Mouse (Mus musculus): ENCODE data around the gene Neurl4. TPM values are rescaled to one million over a fixed set of nuclear protein-coding genes. Genes with fewer than 3 reads are reported as not detected.

Neurl4 gene
- total RNA-seq, 2 experiments from 2014 or later = 3.5 to 9.3 TPM

DNA sequence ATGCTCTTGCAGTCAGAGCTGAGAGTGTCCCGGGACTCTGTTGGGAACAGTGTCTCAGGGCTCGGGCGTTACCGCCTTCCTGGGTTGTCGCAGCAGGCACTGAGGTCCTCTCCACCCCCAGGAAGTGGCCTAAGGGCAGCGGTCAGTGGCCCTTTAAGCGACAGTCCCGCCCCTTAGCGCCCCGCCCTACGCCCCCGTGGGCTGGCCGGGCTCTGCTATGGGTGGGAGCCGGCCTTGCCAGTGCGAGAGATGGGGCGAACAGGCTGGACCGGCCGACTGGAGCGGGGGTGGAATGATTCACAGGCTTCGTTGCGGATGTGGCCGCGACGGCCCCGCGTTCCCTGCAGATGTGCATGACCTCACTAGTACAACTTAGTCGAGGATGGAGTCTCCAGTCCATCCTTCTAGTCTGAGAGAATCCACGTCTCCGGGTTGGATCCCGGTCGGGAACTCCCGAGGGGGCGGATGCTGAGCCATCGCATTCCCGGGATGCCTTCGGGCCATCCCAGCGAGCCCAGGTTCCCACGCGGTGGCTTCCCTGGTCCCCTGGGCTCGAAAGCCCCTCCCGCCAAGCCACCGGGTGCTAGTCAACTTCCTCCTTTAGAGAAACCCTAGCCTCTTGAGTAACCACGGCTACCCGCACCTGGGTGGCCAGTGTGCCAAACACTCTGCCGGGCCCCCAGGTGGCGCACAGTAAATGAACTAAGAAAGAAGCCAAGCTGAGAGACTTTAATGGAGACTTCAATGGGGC is 19.8 kb upstream of the Neurl4 start, which contains the start of gene Kctd11:
Kctd11 (minus strand) TSS at position 554 of the 751 bp plus-strand sequence.
- peak; percentile 37 for ATAC-seq (replicated peaks; ENCODE audit: low FRiP score, poor library complexity, severe bottlenecking)

DNA sequence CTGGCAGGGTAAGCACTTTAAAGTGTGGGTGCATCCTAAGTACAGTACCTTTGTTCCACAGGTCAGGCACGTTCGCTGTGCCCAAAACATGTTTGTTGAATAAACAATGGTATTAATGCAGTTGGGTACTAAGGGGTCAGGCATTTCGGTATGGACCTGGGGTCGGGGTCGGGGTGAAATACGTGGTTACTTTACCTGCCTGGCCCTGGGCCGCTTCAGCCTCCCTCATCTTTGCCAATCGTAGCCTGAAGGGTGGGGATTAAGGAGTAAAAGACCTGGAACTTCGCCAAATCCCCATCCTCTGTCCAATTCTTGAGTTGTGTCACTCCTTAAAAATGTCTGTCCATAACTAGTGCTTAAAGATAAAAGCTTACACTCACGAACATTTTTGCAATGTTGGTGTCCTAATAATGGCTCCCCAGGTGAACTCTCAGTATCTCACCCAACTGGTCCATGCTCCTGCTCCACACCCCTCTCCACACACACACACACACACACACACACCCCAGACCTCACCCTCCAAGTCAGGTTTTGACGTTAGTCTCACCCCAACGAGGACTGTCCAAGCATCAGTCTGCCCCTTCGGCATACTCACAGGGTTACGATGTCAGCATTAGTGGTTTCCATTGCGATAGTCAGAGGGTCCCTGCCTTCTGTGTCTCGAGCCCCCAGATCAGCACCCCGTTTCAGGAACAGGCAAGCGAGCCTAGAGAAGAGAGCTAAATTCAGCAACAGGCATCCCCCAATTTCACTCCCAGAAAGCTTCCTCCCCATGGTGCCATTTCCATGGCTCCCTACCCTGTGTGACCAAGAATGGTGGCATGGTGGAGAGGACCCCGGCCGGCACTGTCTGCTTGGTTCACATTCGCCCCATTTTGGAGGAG is 18.8 kb upstream of the Neurl4 start:
- no peak for ATAC-seq (replicated peaks; ENCODE audit: low FRiP score, poor library complexity, severe bottlenecking)

DNA sequence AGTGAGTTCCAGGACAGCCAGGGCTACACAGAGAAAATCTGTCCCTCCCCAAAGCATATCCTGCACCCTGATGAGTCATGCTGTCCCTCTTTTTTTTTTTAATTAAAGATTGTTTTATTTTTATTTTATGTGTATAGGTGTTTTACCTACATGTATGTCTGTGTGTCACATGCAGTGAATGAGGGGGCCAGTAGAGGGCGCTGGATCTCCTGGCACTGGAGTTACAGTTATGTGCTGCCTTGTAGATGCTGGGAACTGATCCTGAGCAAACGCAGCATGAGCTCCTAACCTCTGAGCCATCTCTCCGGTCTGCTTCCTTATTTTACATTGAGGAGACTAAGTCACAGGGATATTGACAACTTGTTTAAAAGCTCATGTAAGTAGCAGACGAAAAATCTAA is 17.8 kb upstream of the Neurl4 start:
- ATAC-seq (replicated peaks; ENCODE audit: low FRiP score, poor library complexity, severe bottlenecking) = no peak

DNA sequence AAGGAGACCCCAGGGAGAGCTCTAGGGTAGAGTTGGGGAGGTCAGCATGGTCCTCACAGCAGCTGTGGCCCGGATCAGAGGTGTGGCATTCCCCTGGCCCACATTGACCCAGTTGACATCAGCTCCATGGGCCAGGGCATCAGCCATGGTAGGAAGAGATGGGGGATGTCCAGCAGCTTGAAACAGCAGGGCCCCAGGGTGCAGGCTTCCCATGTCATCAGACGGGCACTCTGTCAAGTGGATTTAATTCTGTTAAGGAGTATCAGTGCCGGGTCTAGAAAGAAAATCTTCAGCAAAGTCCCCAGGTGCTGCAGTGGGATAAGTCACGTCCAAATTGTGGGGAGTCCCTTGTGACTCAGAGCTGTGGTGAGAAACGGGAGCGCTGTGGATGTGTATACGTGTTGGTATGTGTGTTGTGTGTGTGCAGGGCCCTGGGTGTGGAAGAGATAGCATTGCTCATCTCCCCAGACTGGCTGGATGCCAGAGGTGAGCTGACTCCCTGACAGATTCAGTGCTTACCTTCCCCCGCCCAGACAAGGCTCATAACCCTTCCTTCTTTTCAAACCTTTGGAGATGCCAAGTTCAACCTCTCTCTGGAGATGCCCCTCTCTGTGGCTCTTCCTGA is 17.2 kb upstream of the Neurl4 start:
- no peak for ATAC-seq (replicated peaks; ENCODE audit: low FRiP score, poor library complexity, severe bottlenecking)

DNA sequence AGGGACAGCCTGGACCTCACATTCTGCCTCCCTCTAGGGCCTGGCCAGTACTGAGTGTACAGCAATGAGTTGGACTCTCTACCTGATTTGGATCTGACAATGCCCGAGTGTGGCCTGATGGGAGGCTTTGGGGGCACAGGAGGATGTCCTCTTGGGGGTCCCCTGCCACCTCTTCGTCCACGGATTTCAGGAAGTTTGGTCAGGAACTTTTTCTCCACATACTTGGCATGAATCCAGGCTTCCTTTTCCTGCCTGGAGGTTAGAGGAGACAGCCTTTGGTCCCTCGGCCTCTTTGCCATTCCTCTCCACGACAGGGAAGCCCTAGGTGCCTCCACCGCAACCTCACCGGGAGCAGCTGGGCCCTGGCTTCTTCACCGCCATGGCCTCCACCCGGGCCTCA is 16.6 kb upstream of the Neurl4 start:
- no peak for ATAC-seq (replicated peaks; ENCODE audit: low FRiP score, poor library complexity, severe bottlenecking)

DNA sequence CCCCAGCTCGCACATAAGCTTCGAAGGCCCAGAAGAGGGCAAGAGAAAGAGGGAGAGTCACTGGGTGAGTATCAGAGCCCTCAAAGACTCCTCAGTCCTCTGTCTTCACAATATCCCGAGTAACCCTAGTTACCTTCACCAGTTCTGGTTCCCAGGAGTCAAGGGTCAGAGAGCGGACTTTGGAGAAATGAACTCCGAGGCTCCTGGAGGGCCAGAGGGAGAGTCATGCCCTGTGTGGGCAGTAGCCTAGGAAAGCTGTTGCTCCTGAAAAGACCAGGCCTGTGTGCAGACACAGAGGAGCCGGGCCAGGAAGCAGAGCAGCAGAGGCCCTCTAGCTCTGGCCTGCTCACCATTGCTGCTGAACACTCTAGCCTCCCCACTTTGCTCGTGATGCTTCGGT is 16.2 kb upstream of the Neurl4 start:
- no peak for ATAC-seq (replicated peaks; ENCODE audit: low FRiP score, poor library complexity, severe bottlenecking)

DNA sequence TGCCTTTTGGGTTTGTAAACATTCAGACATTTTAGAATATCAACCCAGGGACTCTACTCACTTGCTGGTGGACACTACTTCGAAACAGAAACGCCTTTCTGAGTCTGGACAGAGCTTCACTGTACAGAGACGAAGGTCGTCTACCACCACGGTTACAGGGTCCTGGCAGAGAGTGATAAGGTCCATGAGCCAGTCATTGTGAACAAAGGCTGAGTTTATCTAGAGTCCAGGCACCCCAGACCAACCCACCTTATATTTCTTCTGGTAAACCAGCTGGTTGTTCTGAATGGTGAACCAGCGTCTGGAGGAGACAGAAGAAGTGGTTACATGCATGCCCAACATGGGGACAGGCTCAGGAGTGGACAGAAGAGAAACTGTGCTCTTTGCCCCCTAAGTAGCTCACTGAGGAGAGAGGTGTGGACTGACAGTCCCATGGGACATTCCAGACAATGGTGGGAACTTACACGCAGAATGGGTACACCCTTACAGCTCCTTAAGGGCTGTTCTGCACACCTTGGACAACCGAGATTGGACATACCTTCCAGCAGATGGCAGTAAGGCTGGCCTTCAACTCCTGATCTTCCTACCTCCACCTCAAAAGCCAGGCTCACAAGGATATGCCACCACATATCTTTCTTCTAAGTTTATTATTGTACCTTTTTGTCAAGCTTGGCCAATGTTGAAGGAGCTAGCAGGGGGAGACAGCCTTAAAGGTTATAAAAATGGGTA is 13.8 kb upstream of the Neurl4 start:
- ATAC-seq (replicated peaks; ENCODE audit: low FRiP score, poor library complexity, severe bottlenecking) = peak; percentile 73

DNA sequence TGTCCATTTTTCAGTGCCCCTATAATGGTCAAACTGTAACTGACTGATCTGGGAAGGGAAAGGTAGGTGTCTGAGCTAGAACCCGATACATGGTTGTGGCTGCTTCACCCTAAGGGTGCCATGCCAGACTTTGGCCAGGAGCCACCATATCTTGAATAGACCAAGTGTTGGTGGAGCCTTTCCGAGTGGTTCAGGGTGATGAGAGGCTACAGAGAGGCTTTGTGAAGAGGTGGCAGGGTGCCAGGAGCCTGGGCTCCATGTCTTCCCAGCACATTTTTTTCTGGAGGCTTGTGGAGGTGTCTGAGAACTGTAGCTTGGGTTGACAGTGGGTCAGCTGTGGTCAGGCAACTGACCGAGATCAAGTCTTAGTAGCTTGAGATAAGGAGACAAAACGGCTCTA is 9.4 kb upstream of the Neurl4 start:
- peak; percentile 62 for ATAC-seq (replicated peaks; ENCODE audit: low FRiP score, poor library complexity, severe bottlenecking)

DNA sequence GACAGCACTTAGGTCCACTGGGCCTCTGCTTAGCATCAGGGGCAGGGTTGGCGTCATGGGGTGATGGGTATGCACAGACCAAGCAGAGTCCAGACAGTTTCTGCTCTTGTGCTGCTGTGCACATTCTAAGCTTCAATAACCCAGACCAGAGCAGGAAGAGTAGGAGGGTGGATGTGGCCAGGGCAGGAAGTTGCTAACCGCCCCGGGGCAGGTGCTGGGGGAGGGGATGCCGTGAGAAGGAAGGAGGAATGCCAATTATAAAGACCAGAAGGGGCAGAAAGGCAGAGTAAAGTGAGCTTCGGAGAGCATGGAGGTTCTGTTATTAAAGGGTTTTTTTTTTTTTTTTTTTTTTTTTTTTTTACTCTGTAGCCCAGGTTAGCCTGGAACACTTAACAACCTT is 6.2 kb upstream of the Neurl4 start:
- ATAC-seq (replicated peaks; ENCODE audit: low FRiP score, poor library complexity, severe bottlenecking) = no peak

DNA sequence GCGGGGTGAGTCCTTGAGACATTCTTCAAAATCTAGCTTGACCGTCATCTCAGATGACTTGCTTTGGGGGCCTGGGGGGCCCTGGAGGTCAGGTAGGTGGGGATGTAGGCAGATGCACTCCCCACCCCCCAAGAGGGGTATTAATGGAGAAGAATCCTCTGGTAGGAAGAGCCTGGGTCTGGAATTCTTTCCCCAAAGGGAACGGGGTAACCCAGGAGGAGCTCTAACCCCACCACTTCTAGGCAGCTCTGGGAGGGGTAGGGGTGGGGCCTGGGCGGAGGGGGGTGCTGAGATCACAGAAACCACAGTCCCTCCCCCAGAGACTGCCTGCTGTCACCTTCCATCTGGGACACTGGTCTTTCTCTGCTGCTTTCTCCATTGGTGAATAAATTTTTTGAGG is 5.6 kb upstream of the Neurl4 start, which contains the start of gene Acap1:
Acap1 (minus strand) TSS at position 249 of the 400 bp plus-strand sequence.
- no peak for ATAC-seq (replicated peaks; ENCODE audit: low FRiP score, poor library complexity, severe bottlenecking)

DNA sequence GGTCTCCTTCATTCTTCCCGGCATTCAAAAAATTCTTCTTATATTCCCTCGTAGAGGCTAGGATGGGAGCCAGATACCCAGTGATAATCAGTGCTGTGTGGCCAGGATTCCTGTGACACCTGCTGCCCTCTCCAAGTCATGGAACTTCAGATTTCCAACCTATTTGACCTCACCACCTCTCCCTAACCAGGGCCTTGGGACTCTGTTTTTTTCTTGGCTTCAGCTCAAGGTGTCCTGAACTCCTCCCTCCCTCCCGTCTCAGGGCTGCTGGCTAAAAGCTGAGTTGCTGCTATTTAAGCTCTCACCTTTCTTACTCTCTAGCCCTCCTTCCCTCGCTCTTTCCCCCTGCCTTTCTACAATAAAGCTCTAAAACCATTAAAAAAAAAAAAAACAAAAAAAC is 1.0 kb upstream of the Neurl4 start:
- ATAC-seq (replicated peaks; ENCODE audit: low FRiP score, poor library complexity, severe bottlenecking) = no peak

DNA sequence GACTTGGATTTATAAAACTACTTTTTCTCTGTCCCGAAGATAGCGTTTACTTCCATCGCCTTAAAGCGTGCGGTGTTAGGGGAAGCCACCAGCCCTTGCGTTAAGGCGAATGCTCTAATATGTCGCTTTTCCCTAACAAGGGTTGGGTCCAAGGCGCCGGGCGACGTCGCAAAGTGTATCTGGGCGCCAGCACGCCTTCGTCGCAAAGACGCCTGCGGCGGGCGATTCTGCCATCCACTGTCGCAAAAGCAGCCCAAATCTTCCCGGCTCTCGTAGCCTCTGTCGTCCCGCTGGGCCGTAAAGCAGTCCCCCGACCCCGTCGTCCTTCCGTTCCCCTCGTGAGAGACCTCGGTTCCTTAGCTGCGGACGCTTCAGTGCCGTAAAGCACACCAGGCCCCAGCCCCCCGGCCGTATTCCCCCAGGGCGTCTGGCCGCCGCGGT is 554 bp downstream of the Neurl4 start:
- ATAC-seq (replicated peaks; ENCODE audit: low FRiP score, poor library complexity, severe bottlenecking) = peak; percentile 66

DNA sequence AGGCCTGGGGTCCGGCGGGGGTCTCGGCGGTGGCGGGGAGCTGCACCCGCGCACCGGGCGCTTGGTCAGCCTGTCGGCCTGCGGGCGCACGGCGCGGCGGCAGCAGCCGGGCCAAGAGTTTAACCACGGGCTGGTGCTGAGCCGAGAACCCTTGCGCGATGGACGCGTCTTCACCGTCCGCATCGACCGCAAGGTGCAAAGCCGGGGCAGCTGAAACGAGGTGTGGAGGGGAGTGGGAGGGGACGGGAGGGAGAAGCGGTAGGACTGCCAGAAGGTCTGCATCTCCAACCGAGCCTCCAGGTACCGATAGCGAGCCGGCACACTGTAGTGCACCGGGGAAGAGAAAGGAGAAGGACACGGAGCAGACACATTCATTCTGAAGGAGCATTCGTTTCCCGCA is 1.1 kb downstream of the Neurl4 start:
- 0 out of 2 replicates have a peak, but pooled peaks have one; percentile 5 for ATAC-seq (replicated peaks; ENCODE audit: low FRiP score, poor library complexity, severe bottlenecking)

DNA sequence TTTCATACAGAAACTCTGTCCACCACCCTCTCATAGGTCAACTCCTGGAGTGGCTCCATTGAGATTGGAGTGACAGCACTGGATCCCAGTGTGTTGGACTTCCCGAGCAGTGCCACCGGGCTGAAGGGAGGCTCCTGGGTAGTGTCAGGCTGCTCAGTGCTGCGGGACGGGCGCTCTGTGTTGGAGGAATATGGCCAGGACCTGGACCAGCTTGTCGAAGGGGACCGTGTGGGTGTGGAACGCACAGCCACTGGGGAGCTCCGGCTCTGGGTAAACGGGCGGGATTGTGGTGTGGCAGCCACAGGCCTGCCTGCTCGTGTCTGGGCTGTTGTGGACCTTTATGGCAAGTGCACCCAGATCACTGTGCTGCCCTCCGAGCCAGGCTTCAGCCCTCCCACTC is 2.1 kb downstream of the Neurl4 start:
- no peak for ATAC-seq (replicated peaks; ENCODE audit: low FRiP score, poor library complexity, severe bottlenecking)

DNA sequence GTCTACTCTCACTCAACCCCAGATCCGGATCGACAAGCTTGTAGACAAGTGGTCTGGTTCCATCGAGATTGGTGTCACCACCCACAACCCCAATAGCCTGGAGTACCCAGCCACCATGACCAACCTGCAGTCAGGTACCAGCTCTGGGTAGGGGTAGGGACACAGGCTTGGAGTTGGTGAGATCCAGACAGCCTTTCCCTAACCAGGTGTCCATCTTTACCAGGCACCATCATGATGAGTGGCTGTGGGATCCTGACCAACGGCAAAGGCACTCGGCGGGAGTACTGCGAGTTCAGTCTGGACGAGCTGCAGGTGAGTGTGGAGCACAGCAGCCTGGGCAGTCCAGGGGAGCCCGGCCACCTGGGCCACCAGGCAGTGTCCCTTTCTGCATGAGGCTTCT is 3.4 kb downstream of the Neurl4 start:
- no peak for ATAC-seq (replicated peaks; ENCODE audit: low FRiP score, poor library complexity, severe bottlenecking)

DNA sequence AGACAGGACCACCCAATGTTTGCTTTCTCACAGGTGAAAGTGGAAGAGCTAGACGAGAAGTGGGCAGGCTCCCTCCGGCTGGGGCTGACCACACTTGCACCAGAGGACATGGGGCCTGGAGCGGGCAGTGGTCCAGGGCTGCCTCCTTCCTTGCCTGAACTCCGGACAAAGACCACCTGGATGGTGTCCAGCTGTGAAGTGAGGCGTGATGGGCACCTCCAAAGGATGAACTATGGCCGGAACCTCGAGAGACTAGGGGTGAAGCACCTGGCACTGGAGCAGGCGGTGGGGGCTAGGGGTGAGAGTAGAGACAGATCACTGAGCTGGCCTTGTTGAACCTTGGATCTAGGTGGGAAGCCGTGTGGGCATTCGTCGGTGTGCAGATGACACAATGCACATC is 7.8 kb downstream of the Neurl4 start:
- ATAC-seq (replicated peaks; ENCODE audit: low FRiP score, poor library complexity, severe bottlenecking) = no peak

DNA sequence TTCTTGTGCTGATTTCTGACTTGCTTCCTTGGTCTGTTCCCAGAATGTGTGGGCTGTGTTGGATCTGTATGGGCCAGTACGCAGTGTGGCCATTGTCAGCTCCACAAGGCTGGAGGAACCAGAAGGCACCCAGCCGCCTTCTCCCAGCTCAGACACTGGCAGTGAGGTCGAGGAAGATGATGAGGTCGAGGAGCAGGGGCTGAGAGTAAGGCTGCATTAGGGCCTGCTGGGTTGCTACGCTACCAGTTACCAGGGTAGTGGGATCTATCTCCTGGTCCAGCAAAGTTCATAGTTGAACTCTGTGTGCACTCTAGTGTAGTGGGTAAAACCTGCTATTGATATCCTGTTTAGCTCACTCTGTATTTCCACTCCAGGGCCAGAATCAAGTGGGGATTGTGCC is 8.3 kb downstream of the Neurl4 start:
- ATAC-seq (replicated peaks; ENCODE audit: low FRiP score, poor library complexity, severe bottlenecking) = no peak

DNA sequence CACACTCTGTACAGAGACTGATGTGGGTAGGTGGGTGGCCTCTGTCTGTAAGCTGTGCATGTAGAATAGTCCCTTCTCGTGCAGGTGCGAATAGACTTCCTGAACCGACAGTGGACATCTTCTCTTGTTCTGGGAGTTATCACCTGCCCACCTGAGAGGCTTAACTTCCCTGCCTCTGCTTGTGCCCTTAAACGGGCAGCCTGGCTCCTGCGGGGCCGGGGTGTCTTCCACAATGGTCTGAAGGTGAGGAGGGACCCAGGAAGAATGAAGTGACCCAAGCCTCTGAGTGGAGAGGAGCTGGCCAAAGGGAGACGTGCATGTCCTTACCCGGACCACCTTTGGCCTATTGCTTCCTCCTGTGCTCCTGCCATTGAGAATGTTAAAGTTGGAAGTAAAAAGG is 9.3 kb downstream of the Neurl4 start:
- no peak for ATAC-seq (replicated peaks; ENCODE audit: low FRiP score, poor library complexity, severe bottlenecking)

DNA sequence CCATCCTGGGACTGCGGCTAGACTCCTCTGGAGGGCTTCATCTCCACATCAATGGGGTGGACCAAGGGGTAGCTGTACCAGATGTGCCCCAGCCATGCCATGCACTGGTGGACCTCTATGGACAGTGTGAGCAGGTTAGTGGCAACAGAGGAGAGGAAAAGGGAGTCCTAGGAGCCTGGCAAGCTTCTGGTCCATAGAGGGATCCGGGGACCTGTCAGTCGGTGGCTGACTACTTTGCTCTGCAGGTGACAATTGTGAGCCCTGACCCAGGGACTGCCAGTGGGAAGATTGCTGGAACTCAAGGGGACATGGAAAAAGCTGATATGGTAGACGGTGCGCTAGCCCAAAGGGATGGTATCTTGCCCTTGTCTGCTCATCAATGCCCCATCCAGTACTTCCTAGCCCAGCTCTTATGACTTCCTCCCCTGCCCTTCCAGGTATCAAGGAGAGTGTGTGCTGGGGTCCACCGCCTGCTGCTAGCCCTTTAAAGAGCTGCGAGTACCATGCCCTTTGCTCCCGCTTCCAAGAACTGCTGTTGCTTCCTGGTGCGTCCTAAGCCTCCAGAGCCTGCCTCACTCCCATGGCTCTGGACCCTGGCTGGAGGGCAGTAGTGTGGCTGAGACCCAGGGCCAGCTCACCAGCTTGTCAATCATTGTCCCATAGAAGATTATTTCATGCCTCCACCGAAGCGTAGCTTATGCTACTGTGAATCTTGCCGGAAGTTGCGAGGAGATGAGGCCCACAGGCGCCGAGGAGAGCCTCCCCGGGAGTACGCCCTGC is 10.1 kb downstream of the Neurl4 start:
- ATAC-seq (replicated peaks; ENCODE audit: low FRiP score, poor library complexity, severe bottlenecking) = no peak

Measured in erythroblast, adult 5-6 weeks (primary cell).